Mouse (Mus musculus) heart, embryonic 13.5 days (tissue): ENCODE data around the gene Sntg2. TPM values are rescaled to one million over a fixed set of nuclear protein-coding genes. Genes with fewer than 3 reads are reported as not detected.

Experiments
- ATAC-seq: fragments of 200-750 bp; cut with Nextera tagmentation; 2 replicates; pipeline ENCODE4 v1.8.0; 2017; ENCODE audit warnings: moderate TSS enrichment; ENCODE audit not compliant: insufficient number of reproducible peaks, low FRiP score, low TSS enrichment; ENCODE audit errors: extremely low read depth
- H3K27ac ChIP-seq: fragments of 300-500 bp; sonication (generic); replicated peaks from 2 replicates; pipeline ENCODE4 v1.5.1; 2015; ENCODE audit warnings: moderate library complexity, mild to moderate bottlenecking, inconsistent platforms
- H3K27me3 ChIP-seq: fragments of 300-500 bp; sonication (generic); replicated peaks from 2 replicates; pipeline ENCODE4 v1.6.1; 2015; ENCODE audit warnings: mild to moderate bottlenecking, inconsistent platforms
- H3K36me3 ChIP-seq: fragments of 300-500 bp; sonication (generic); 2 replicates; pipeline ENCODE4 v1.6.1; 2015; ENCODE audit warnings: mild to moderate bottlenecking, inconsistent platforms
- H3K4me1 ChIP-seq: fragments of 300-500 bp; sonication (generic); 2 replicates; pipeline ENCODE4 v1.6.1; 2015; ENCODE audit warnings: inconsistent platforms
- H3K4me2 ChIP-seq: fragments of 300-500 bp; sonication (generic); 2 replicates; pipeline ENCODE4 v1.6.1; 2015; ENCODE audit warnings: inconsistent platforms, mild to moderate bottlenecking, moderate library complexity
- H3K4me3 ChIP-seq: fragments of 300-500 bp; sonication (generic); 2 replicates; pipeline ENCODE4 v1.5.1; 2015; ENCODE audit warnings: moderate library complexity, mild to moderate bottlenecking, inconsistent platforms
- H3K9ac ChIP-seq: fragments of 300-500 bp; sonication (generic); 2 replicates; pipeline ENCODE4 v1.6.1; 2015; ENCODE audit warnings: inconsistent platforms, mild to moderate bottlenecking, moderate library complexity
- H3K9me3 ChIP-seq: fragments of 300-500 bp; sonication (generic); 2 replicates; pipeline ENCODE4 v1.6.1; 2016; ENCODE audit warnings: inconsistent platforms
- WGBS: fragments of 180-500 bp; shearing (Covaris S2); methylation state at CpG from one replicate; pipeline ENCODE4 v1.1.7; 2015; ENCODE audit warnings: mixed read lengths; 5-methylcytosine and 5-hydroxymethylcytosine counted together
- polyA plus RNA-seq: library from polyadenylated mRNA; unstranded; fragments of >200 nt; fragmentation: Nextera tagmentation; extraction: Ambion mirVana; gene quantifications from 2 replicates; pipeline ENCODE4 v1.2.1, GENCODE M21; 2015

Gene Sntg2
- polyA plus RNA-seq, 1 experiment from 2014 or later, result 4.6 TPM

DNA sequence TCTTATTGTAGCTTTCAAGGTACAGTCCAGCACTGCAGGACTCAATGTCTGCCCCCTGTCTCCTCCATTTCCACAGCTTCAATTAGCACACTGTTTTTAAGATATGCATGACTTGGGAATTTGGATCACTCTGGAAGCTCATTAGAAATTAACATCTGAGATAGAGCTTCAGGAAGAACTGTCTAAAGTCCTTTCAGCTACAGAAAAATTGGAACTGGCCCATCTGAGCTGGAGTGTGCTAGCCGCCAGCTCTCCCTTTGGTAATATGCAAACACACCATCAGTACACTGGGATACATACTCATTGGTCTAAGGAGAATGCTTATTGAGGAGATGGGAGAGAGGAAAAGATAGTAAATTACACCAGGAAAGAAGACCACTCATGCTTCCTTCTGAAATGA is 25.1 kb downstream of the Sntg2 start:
- Histone ChIP-seq H3K27ac (no peak overlapping the region), H3K27me3 (no peaks in the 10 kb centered on the region), H3K4me2 (no peak overlapping the region), H3K36me3 (no peaks in the 10 kb centered on the region), H3K4me3 (no peak overlapping the region), H3K9me3 (no peaks in the 10 kb centered on the region), H3K4me1 (peaks cover 6% of the 10 kb centered on the region; the same call in 1 of the 2 replicates), H3K9ac (no peak overlapping the region)
- no peak for ATAC-seq
- WGBS, result 72% methylated on average over 1 of the region's 1 CpGs

DNA sequence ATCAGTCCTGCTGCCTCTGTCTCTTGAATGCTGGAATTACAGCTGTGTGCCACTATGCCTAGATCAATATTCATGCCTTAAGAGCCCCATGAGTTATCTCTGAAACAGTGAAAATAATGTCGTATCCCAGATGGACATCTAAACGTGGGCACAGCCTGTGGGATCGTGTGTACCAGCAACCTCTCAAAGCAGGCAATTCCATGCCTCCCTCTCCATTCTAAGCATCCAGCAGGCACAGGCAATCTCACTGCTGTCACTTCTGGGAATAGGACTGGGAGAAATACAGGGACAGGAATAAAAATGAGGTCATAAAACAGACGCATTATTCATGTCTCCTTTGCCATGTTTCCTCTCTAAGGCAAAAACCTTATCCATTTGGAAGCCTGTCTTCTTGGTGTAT is 25.9 kb downstream of the Sntg2 start:
- Histone ChIP-seq H3K4me1 (peaks cover 6% of the 10 kb centered on the region; the same call in 1 of the 2 replicates), H3K36me3 (no peaks in the 10 kb centered on the region), H3K27me3 (no peaks in the 10 kb centered on the region), H3K4me2 (no peak overlapping the region), H3K27ac (no peak overlapping the region), H3K4me3 (no peak overlapping the region), H3K9me3 (no peaks in the 10 kb centered on the region), H3K9ac (no peak overlapping the region)
- no peak for ATAC-seq
- WGBS, result 66% methylated on average over 4 of the region's 4 CpGs

- no peaks in the 10 kb centered on the region for H3K9me3 ChIP-seq
- H3K27ac ChIP-seq, result no peak overlapping the region
- H3K4me2 ChIP-seq, result no peak overlapping the region
- no peaks in the 10 kb centered on the region for H3K27me3 ChIP-seq
- no peak for ATAC-seq
- WGBS, result 24% methylated on average over 1 of the region's 1 CpGs
- H3K4me1 ChIP-seq, result peaks cover 6% of the 10 kb centered on the region; the same call in 1 of the 2 replicates
- no peak overlapping the region for H3K4me3 ChIP-seq
- H3K9ac ChIP-seq, result no peak overlapping the region
- H3K36me3 ChIP-seq, result no peaks in the 10 kb centered on the region
Measured at GRCm38 (mm10) chr12:30344806-30345205, 28.4 kb downstream of the Sntg2 start.

DNA sequence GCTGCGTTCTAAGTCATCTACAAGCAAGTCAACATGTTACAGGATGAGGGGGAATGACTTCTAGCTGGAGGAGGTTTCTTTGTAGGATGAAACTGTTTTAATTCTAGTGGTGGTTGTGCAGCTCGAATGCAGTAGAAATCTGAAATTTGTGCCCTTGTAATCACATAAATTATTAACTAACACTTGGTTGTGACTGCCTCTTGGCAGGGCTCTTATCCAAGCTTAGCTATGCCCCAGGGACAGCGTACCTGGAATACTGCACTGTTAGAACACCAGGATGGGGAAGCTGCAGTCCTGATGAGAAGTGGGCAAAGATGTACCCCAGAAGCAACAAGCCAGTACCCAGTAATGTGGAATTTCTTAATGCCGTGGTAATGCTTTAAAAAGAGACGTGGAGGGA is 36.9 kb downstream of the Sntg2 start:
- 74% methylated on average over 5 of the region's 5 CpGs for WGBS
- no peak for ATAC-seq

GRCm38 (mm10) chr12:30334502-30334901 is 38.7 kb downstream of the Sntg2 start:
- Histone ChIP-seq H3K36me3 (no peaks in the 10 kb centered on the region), H3K9me3 (0 out of 2 replicates have a peak, but pooled peaks cover under 1% of the 10 kb centered on the region), H3K4me2 (no peak overlapping the region), H3K27ac (no peak overlapping the region), H3K4me1 (no peaks in the 10 kb centered on the region), H3K27me3 (no peaks in the 10 kb centered on the region), H3K4me3 (no peak overlapping the region), H3K9ac (no peak overlapping the region)
- 80% methylated on average over 2 of the region's 2 CpGs for WGBS
- ATAC-seq, result no peak

More for the DNA sequence above, 36.9 kb downstream of the Sntg2 start:
- no peaks in the 10 kb centered on the region for H3K27me3 ChIP-seq
- H3K9me3 ChIP-seq, result peaks cover 3% of the 10 kb centered on the region; the same call in 1 of the 2 replicates
- H3K27ac ChIP-seq, result no peak overlapping the region
- H3K9ac ChIP-seq, result no peak overlapping the region
- no peaks in the 10 kb centered on the region for H3K4me1 ChIP-seq
- H3K4me2 ChIP-seq, result no peak overlapping the region
- no peak overlapping the region for H3K4me3 ChIP-seq
- H3K36me3 ChIP-seq, result no peaks in the 10 kb centered on the region

GRCm38 (mm10) chr12:30317971-30318370 is 55.2 kb downstream of the Sntg2 start:
- Histone ChIP-seq H3K4me3 (no peak overlapping the region), H3K4me1 (no peaks in the 10 kb centered on the region), H3K4me2 (no peak overlapping the region), H3K27me3 (no peaks in the 10 kb centered on the region), H3K9me3 (no peaks in the 10 kb centered on the region), H3K36me3 (no peaks in the 10 kb centered on the region), H3K27ac (no peak overlapping the region), H3K9ac (no peak overlapping the region)
- 51% methylated on average over 2 of the region's 2 CpGs for WGBS
- no peak for ATAC-seq

- Histone ChIP-seq H3K4me2 (no peak overlapping the region), H3K36me3 (no peaks in the 10 kb centered on the region), H3K4me1 (peaks cover 20% of the 10 kb centered on the region), H3K27me3 (no peaks in the 10 kb centered on the region), H3K9me3 (no peaks in the 10 kb centered on the region), H3K9ac (no peak overlapping the region), H3K4me3 (no peak overlapping the region), H3K27ac (no peak overlapping the region)
- no peak for ATAC-seq
Measured at GRCm38 (mm10) chr12:30313021-30313420, 60.2 kb downstream of the Sntg2 start.

GRCm38 (mm10) chr12:30308197-30308939 is 64.8 kb downstream of the Sntg2 start:
- ATAC-seq, result no peak
- Histone ChIP-seq H3K27ac (peak overlapping the region; percentile 55; the same call in 1 of the 2 replicates), H3K4me1 (peaks cover 33% of the 10 kb centered on the region)

DNA sequence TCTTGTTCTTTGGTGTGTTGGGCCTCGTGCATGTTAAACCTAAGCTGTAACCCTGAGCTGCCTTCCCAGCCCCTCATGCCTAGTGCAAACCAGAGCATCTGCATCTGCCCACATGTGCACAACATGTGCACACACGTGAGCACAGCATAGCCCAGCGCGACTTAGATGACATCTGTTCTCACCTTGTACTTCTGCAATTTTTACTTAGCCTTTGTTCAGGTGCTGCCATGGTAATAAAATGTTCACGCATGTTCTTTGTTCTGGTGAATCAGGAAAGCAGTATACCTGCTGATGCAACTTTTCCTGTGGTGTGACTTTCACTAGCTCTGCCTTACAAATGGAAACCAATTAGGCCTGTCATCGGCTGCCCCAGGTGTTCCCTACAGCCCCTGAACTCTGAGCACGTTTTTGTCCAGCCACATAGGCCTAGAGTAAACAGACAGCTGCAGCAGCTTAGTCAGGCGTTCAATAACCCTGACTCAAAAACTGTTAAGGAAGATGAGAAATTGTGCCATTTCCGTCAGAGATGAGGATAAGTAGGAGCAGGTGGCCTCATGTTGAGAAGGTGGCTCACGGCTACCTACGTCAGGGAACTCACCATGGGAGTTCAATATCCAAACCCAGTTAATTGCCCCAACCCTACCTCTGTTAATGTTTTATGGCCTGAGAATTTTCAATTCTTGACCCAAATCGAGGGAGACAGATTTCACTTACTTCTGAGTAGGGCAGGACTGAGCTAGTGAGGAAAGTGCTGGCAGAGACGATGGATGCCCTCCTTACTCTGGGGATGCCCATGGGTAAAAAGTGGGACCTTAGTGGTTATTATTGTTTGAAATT is 80.2 kb downstream of the Sntg2 start:
- Histone ChIP-seq H3K27me3 (no peaks in the 10 kb centered on the region), H3K4me1 (0 out of 2 replicates have a peak, but pooled peaks cover 6% of the 10 kb centered on the region), H3K4me3 (no peak overlapping the region), H3K4me2 (no peak overlapping the region), H3K9ac (no peak overlapping the region), H3K27ac (no peak overlapping the region), H3K9me3 (no peaks in the 10 kb centered on the region), H3K36me3 (no peaks in the 10 kb centered on the region)
- no peak for ATAC-seq
- 77% methylated on average over 13 of the region's 13 CpGs for WGBS

More at GRCm38 (mm10) chr12:30308197-30308939, 64.8 kb downstream of the Sntg2 start:
- Histone ChIP-seq H3K9me3 (no peaks in the 10 kb centered on the region), H3K36me3 (no peaks in the 10 kb centered on the region), H3K4me3 (no peak overlapping the region), H3K27me3 (no peaks in the 10 kb centered on the region), H3K9ac (no peak overlapping the region), H3K4me2 (peak overlapping the region; percentile 18; the same call in 1 of the 2 replicates)
- WGBS, result 23% methylated on average over 5 of the region's 5 CpGs

DNA sequence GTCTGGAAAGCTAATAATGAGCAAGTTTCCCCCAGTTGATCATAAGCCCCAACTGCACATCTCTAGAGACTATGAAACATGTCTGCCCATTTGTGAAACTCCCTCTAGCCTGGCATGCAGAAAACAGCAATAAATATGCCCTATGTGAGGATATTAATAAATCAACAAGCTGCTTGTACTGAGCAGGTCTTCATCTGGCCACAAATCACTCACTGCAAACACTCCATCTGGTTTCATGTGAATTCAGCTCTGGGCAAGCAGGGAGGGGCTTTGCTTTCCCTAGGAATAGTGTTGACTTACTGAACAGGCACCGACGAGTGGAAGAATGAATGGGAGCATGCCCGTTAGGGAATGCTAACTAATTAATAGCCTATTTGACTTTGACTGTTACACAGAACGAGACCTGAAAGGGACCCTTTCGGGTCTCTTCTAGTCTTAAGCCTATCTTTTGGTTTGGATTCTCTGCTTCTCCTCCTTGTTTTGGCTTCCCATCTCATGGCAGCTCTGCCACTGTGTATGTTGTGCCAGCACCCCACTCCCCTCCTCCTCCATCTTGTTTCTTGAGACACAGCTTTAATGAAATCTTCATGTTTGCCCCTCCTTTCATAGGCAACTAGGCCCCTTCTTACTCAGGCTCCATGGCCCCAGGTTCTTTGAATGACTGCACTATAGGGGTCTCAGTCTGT is 86.1 kb downstream of the Sntg2 start:
- Histone ChIP-seq H3K9ac (no peak overlapping the region), H3K27ac (no peak overlapping the region), H3K4me1 (0 out of 2 replicates have a peak, but pooled peaks cover 6% of the 10 kb centered on the region), H3K27me3 (no peaks in the 10 kb centered on the region; the same call in 1 of the 2 replicates), H3K4me3 (no peak overlapping the region), H3K9me3 (no peaks in the 10 kb centered on the region), H3K36me3 (no peaks in the 10 kb centered on the region), H3K4me2 (no peak overlapping the region)
- WGBS, result 75% methylated on average over 5 of the region's 5 CpGs
- no peak for ATAC-seq

DNA sequence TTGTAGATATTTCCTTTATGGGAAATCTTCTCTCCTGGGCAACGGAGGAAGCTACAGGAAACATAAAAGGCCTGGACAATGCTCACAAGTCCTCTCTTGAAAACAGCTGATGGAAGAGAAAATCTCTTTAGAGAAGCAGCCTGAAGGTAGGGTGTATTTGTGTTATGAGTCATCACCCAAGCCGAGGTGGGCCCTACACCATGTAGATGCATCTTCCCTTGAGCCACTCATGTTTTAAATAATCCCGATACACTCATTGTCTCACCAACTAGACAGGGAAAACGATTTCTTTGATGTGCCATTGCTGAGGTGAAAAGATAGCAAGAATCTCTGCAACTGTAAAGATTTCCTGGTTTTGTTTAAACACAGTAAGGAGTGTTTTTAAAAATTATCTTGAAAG is 89.4 kb downstream of the Sntg2 start:
- Histone ChIP-seq H3K36me3 (no peaks in the 10 kb centered on the region), H3K9ac (no peak overlapping the region), H3K27ac (no peak overlapping the region), H3K4me2 (no peak overlapping the region), H3K27me3 (no peaks in the 10 kb centered on the region; the same call in 1 of the 2 replicates), H3K4me3 (no peak overlapping the region), H3K4me1 (0 out of 2 replicates have a peak, but pooled peaks cover 3% of the 10 kb centered on the region), H3K9me3 (no peaks in the 10 kb centered on the region)
- 68% methylated on average over 4 of the region's 4 CpGs for WGBS
- no peak for ATAC-seq
